Mouse (Mus musculus): Measurements from ENCODE around the gene Nmt1.

GRCm38 (mm10) chr11:103076581-103076980 is 48.6 kb downstream of the Nmt1 start:
- TF ChIP-seq CTCF (IDR thresholded peaks at IDR 0.05; ENCODE audit: low read depth, low read length) (no peak), GATA2 (IDR thresholded peaks at IDR 0.05; ENCODE audit: borderline replicate concordance, low read depth, low read length) (no peak)

Measured in G1E (cell line).